Mouse (Mus musculus) B cell, adult 2 months (primary cell): ENCODE measurements around the gene Tjap1.

Experiments
- DNase-seq, 2 experiments: peaks; one replicate each; pipeline ENCODE4 v3.0.0; 2022

Tjap1 gene

GRCm38 (mm10) chr17:46282483-46283123 is at the start of gene Tjap1:
Tjap1 (minus strand) TSS chr17:46283026.
- DNase-seq, result peak; percentile 89 to 90

GRCm38 (mm10) chr17:46328723-46329122 is 45.9 kb upstream of the Tjap1 start:
- DNase-seq, result no peak

- peak; percentile 99 for DNase-seq
Observed at GRCm38 (mm10) chr17:46327906-46328534, 45.2 kb upstream of the Tjap1 start, which contains the start of gene Abcc10. Abcc10 (minus strand) TSS chr17:46328352.

GRCm38 (mm10) chr17:46327413-46327905 is 44.6 kb upstream of the Tjap1 start:
- DNase-seq, result no peak

GRCm38 (mm10) chr17:46322046-46322823 is 39.4 kb upstream of the Tjap1 start:
- no peak for DNase-seq

GRCm38 (mm10) chr17:46320492-46320891 is 37.7 kb upstream of the Tjap1 start:
- no peak for DNase-seq

GRCm38 (mm10) chr17:46315813-46316212 is 33.0 kb upstream of the Tjap1 start:
- no peak for DNase-seq

- no peak for DNase-seq
Observed at GRCm38 (mm10) chr17:46313135-46313715, 30.4 kb upstream of the Tjap1 start.

GRCm38 (mm10) chr17:46310515-46310914 is 27.7 kb upstream of the Tjap1 start:
- no peak for DNase-seq

- DNase-seq, result no peak
Observed at GRCm38 (mm10) chr17:46309835-46310234, 27.0 kb upstream of the Tjap1 start.

- DNase-seq, result no peak
Observed at GRCm38 (mm10) chr17:46306956-46307355, 24.1 kb upstream of the Tjap1 start.

- no peak for DNase-seq
Observed at GRCm38 (mm10) chr17:46304184-46304583, 21.4 kb upstream of the Tjap1 start.

- no peak for DNase-seq
Observed at GRCm38 (mm10) chr17:46301892-46302291, 19.1 kb upstream of the Tjap1 start.

GRCm38 (mm10) chr17:46298220-46298913 is 15.5 kb upstream of the Tjap1 start:
- peak; percentile 77 to 79 for DNase-seq

- peak; percentile 34 to 41 for DNase-seq
Observed at GRCm38 (mm10) chr17:46297364-46298219, 14.8 kb upstream of the Tjap1 start, which contains the start of gene Dlk2. Dlk2 (plus strand) TSS chr17:46297421.

GRCm38 (mm10) chr17:46297028-46297363 is 14.2 kb upstream of the Tjap1 start:
- DNase-seq, result no peak

- DNase-seq, result peak; percentile 35 to 46
Observed at GRCm38 (mm10) chr17:46296601-46297000, 13.8 kb upstream of the Tjap1 start.

- DNase-seq, result no peak
Observed at GRCm38 (mm10) chr17:46287678-46288095, 4.9 kb upstream of the Tjap1 start.

GRCm38 (mm10) chr17:46285407-46285806 is 2.6 kb upstream of the Tjap1 start:
- DNase-seq, result no peak

GRCm38 (mm10) chr17:46284653-46285052 is 1.8 kb upstream of the Tjap1 start:
- DNase-seq, result no peak

- DNase-seq, result no peak
Observed at GRCm38 (mm10) chr17:46283911-46284310, 1.1 kb upstream of the Tjap1 start.

GRCm38 (mm10) chr17:46283140-46283539 is 314 bp upstream of the Tjap1 start:
- no peak for DNase-seq
